Mouse (Mus musculus): ENCODE data around the gene Ubl4b. TPM values are rescaled to one million over a fixed set of nuclear protein-coding genes. Genes with fewer than 3 reads are reported as not detected.

The Ubl4b gene
- polyA plus RNA-seq, 1 experiment from 2014 or later, result 0.11 TPM

GRCm38 (mm10) chr3:107537504-107537889 lies 17.4 kb downstream of the Ubl4b start:
- no peak for ATAC-seq (replicated peaks; ENCODE audit: extremely low read depth, insufficient read depth, low FRiP score)
- Histone ChIP-seq H3K27ac (ENCODE audit: low read length) (no peak overlapping the region), H3K27me3 (ENCODE audit: control insufficient read depth, insufficient read depth, low read length) (peaks cover 11% of the 10 kb centered on the region; the same call in 1 of the 2 replicates), H3K9me3 (replicated peaks; ENCODE audit: control insufficient read depth, low read length) (no peaks in the 10 kb centered on the region), H3K36me3 (ENCODE audit: control insufficient read depth, insufficient read depth) (no peaks in the 10 kb centered on the region), H3K9ac (ENCODE audit: low read length) (peak overlapping the region; percentile 64), H3K4me1 (ENCODE audit: control insufficient read depth, insufficient read depth, low read length) (peaks cover 8% of the 10 kb centered on the region), H3K4me2 (ENCODE audit: low read depth, low read length) (peak overlapping the region; percentile 69), H3K4me3 (ENCODE audit: low read length) (peak overlapping the region; percentile 18)
- 23% methylated on average over 8 of the region's 8 CpGs for WGBS

GRCm38 (mm10) chr3:107536810-107537503 lies 17.9 kb downstream of the Ubl4b start:
- H3K4me2 ChIP-seq (ENCODE audit: low read depth, low read length), result peak overlapping the region; percentile 69
- peak overlapping the region; percentile 64 for H3K9ac ChIP-seq (ENCODE audit: low read length)
- H3K9me3 ChIP-seq (replicated peaks; ENCODE audit: control insufficient read depth, low read length), result no peaks in the 10 kb centered on the region
- peak; percentile 32; the same call in 1 of the 2 replicates for ATAC-seq (replicated peaks; ENCODE audit: extremely low read depth, insufficient read depth, low FRiP score)
- H3K4me1 ChIP-seq (ENCODE audit: control insufficient read depth, insufficient read depth, low read length), result peaks cover 8% of the 10 kb centered on the region
- H3K36me3 ChIP-seq (ENCODE audit: control insufficient read depth, insufficient read depth), result no peaks in the 10 kb centered on the region
- H3K4me3 ChIP-seq (ENCODE audit: low read length), result peak overlapping the region; percentile 18
- H3K27ac ChIP-seq (ENCODE audit: low read length), result no peak overlapping the region
- H3K27me3 ChIP-seq (ENCODE audit: control insufficient read depth, insufficient read depth, low read length), result peaks cover 11% of the 10 kb centered on the region; the same call in 1 of the 2 replicates
- WGBS, result 4% methylated on average over 17 of the region's 17 CpGs

GRCm38 (mm10) chr3:107534951-107535350 lies 19.9 kb downstream of the Ubl4b start:
- WGBS, result 83% methylated on average over 7 of the region's 7 CpGs
- Histone ChIP-seq H3K9me3 (replicated peaks; ENCODE audit: control insufficient read depth, low read length) (no peaks in the 10 kb centered on the region), H3K27me3 (ENCODE audit: control insufficient read depth, insufficient read depth, low read length) (peaks cover 11% of the 10 kb centered on the region; the same call in 1 of the 2 replicates), H3K4me2 (ENCODE audit: low read depth, low read length) (no peak overlapping the region), H3K9ac (ENCODE audit: low read length) (no peak overlapping the region), H3K27ac (ENCODE audit: low read length) (no peak overlapping the region), H3K4me3 (ENCODE audit: low read length) (no peak overlapping the region), H3K36me3 (ENCODE audit: control insufficient read depth, insufficient read depth) (no peaks in the 10 kb centered on the region), H3K4me1 (ENCODE audit: control insufficient read depth, insufficient read depth, low read length) (peaks cover 8% of the 10 kb centered on the region)
- no peak for ATAC-seq (replicated peaks; ENCODE audit: extremely low read depth, insufficient read depth, low FRiP score)

- Histone ChIP-seq H3K4me2 (ENCODE audit: low read depth, low read length) (no peak overlapping the region), H3K9me3 (replicated peaks; ENCODE audit: control insufficient read depth, low read length) (no peaks in the 10 kb centered on the region), H3K9ac (ENCODE audit: low read length) (no peak overlapping the region), H3K4me3 (ENCODE audit: low read length) (no peak overlapping the region), H3K27ac (ENCODE audit: low read length) (no peak overlapping the region), H3K27me3 (ENCODE audit: control insufficient read depth, insufficient read depth, low read length) (0 out of 2 replicates have a peak, but pooled peaks cover 6% of the 10 kb centered on the region), H3K4me1 (ENCODE audit: control insufficient read depth, insufficient read depth, low read length) (peaks cover 14% of the 10 kb centered on the region), H3K36me3 (ENCODE audit: control insufficient read depth, insufficient read depth) (no peaks in the 10 kb centered on the region)
- 57% methylated on average over 4 of the region's 4 CpGs for WGBS
- ATAC-seq (replicated peaks; ENCODE audit: extremely low read depth, insufficient read depth, low FRiP score), result no peak
Observed at GRCm38 (mm10) chr3:107533532-107533931, 21.3 kb downstream of the Ubl4b start.

GRCm38 (mm10) chr3:107530581-107530980 lies 24.3 kb downstream of the Ubl4b start:
- H3K9ac ChIP-seq (ENCODE audit: low read length), result no peak overlapping the region
- H3K9me3 ChIP-seq (replicated peaks; ENCODE audit: control insufficient read depth, low read length), result no peaks in the 10 kb centered on the region
- H3K36me3 ChIP-seq (ENCODE audit: control insufficient read depth, insufficient read depth), result no peaks in the 10 kb centered on the region
- peaks cover 14% of the 10 kb centered on the region for H3K4me1 ChIP-seq (ENCODE audit: control insufficient read depth, insufficient read depth, low read length)
- H3K27ac ChIP-seq (ENCODE audit: low read length), result no peak overlapping the region
- H3K27me3 ChIP-seq (ENCODE audit: control insufficient read depth, insufficient read depth, low read length), result no peaks in the 10 kb centered on the region
- 74% methylated on average over 5 of the region's 5 CpGs for WGBS
- H3K4me3 ChIP-seq (ENCODE audit: low read length), result no peak overlapping the region
- H3K4me2 ChIP-seq (ENCODE audit: low read depth, low read length), result no peak overlapping the region
- ATAC-seq (replicated peaks; ENCODE audit: extremely low read depth, insufficient read depth, low FRiP score), result no peak

GRCm38 (mm10) chr3:107529182-107529581 lies 25.7 kb downstream of the Ubl4b start:
- Histone ChIP-seq H3K27ac (ENCODE audit: low read length) (peak overlapping the region; percentile 16; the same call in 1 of the 2 replicates), H3K9me3 (replicated peaks; ENCODE audit: control insufficient read depth, low read length) (no peaks in the 10 kb centered on the region), H3K4me2 (ENCODE audit: low read depth, low read length) (no peak overlapping the region), H3K9ac (ENCODE audit: low read length) (no peak overlapping the region), H3K4me1 (ENCODE audit: control insufficient read depth, insufficient read depth, low read length) (peaks cover 14% of the 10 kb centered on the region), H3K36me3 (ENCODE audit: control insufficient read depth, insufficient read depth) (no peaks in the 10 kb centered on the region), H3K4me3 (ENCODE audit: low read length) (no peak overlapping the region), H3K27me3 (ENCODE audit: control insufficient read depth, insufficient read depth, low read length) (no peaks in the 10 kb centered on the region)
- no peak for ATAC-seq (replicated peaks; ENCODE audit: extremely low read depth, insufficient read depth, low FRiP score)
- 74% methylated on average over 5 of the region's 5 CpGs for WGBS

GRCm38 (mm10) chr3:107528401-107529118 lies 26.3 kb downstream of the Ubl4b start:
- H3K27ac ChIP-seq (ENCODE audit: low read length), result peak overlapping the region; percentile 69

GRCm38 (mm10) chr3:107524547-107524946 lies 30.3 kb downstream of the Ubl4b start:
- 57% methylated on average over 6 of the region's 6 CpGs for whole genome bisulfite sequencing
- Histone ChIP-seq H3K9me3 (replicated peaks; ENCODE audit: control insufficient read depth, low read length) (no peaks in the 10 kb centered on the region), H3K4me3 (ENCODE audit: low read length) (no peak overlapping the region), H3K4me2 (ENCODE audit: low read depth, low read length) (no peak overlapping the region), H3K27ac (ENCODE audit: low read length) (no peak overlapping the region), H3K4me1 (ENCODE audit: control insufficient read depth, insufficient read depth, low read length) (peaks cover 14% of the 10 kb centered on the region), H3K36me3 (ENCODE audit: control insufficient read depth, insufficient read depth) (no peaks in the 10 kb centered on the region), H3K27me3 (ENCODE audit: control insufficient read depth, insufficient read depth, low read length) (peaks cover 4% of the 10 kb centered on the region), H3K9ac (ENCODE audit: low read length) (no peak overlapping the region)
- no peak for ATAC-seq (replicated peaks; ENCODE audit: extremely low read depth, insufficient read depth, low FRiP score)

More at GRCm38 (mm10) chr3:107528401-107529118, 26.3 kb downstream of the Ubl4b start:
- peak; percentile 86 for ATAC-seq (replicated peaks; ENCODE audit: extremely low read depth, insufficient read depth, low FRiP score)
- Histone ChIP-seq H3K4me1 (ENCODE audit: control insufficient read depth, insufficient read depth, low read length) (peaks cover 14% of the 10 kb centered on the region), H3K9ac (ENCODE audit: low read length) (0 out of 2 replicates have a peak overlapping the region, but pooled peaks have one; percentile 21), H3K27me3 (ENCODE audit: control insufficient read depth, insufficient read depth, low read length) (no peaks in the 10 kb centered on the region), H3K36me3 (ENCODE audit: control insufficient read depth, insufficient read depth) (no peaks in the 10 kb centered on the region), H3K9me3 (replicated peaks; ENCODE audit: control insufficient read depth, low read length) (no peaks in the 10 kb centered on the region), H3K4me3 (ENCODE audit: low read length) (no peak overlapping the region; the same call in 1 of the 2 replicates), H3K4me2 (ENCODE audit: low read depth, low read length) (peak overlapping the region; percentile 48)
- WGBS, result 14% methylated on average over 9 of the region's 9 CpGs

- 71% methylated on average over 5 of the region's 5 CpGs for WGBS
- H3K4me1 ChIP-seq (ENCODE audit: control insufficient read depth, insufficient read depth, low read length), result peaks cover 7% of the 10 kb centered on the region
- ATAC-seq (replicated peaks; ENCODE audit: extremely low read depth, insufficient read depth, low FRiP score), result no peak
- no peak overlapping the region for H3K4me3 ChIP-seq (ENCODE audit: low read length)
- no peak overlapping the region for H3K27ac ChIP-seq (ENCODE audit: low read length)
- H3K36me3 ChIP-seq (ENCODE audit: control insufficient read depth, insufficient read depth), result no peaks in the 10 kb centered on the region
- H3K27me3 ChIP-seq (ENCODE audit: control insufficient read depth, insufficient read depth, low read length), result peaks cover 25% of the 10 kb centered on the region
- no peaks in the 10 kb centered on the region for H3K9me3 ChIP-seq (replicated peaks; ENCODE audit: control insufficient read depth, low read length)
- no peak overlapping the region for H3K9ac ChIP-seq (ENCODE audit: low read length)
- no peak overlapping the region for H3K4me2 ChIP-seq (ENCODE audit: low read depth, low read length)
Observed at GRCm38 (mm10) chr3:107520931-107521330, 33.9 kb downstream of the Ubl4b start.
